Mouse (Mus musculus): Measurements from ENCODE around the gene Dennd6a. TPM values are rescaled to one million over a fixed set of nuclear protein-coding genes. Genes with fewer than 3 reads are reported as not detected.

The Dennd6a gene
- polyA plus RNA-seq, 1 experiment from 2014 or later = 41.4 TPM

DNA sequence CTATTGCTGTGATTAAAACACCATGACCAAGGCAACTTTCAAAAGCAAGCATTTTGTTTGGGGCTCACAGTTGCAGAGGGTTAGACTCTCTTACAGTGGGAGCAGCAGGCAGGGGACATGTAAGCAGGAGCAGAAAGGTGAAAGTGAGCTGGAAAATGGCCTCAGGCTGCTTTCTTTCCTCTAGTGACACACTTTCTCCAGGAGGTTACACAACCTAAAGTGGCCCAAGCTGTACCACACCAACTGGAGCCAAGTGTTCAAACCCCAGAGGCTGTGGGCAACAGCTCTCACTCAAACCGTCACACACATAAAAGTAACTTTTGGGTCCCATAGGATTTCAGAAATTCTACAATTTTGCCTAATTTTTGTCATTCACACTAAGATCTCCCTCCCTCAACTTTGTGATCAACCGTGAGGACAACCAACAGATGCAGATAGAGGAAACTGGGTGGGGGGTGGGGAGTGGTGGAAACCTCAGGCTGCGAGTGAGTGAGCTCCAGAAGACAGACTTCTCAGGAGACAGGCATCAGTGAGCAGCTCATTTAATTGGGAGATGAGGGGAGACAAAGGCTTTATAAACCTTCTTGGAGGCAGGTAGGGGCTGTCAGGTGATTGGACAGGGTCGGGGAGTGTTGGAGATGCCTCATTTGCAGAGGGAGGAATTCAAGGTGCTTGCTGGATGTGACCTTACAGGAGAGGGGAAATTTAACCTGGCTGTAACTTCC is 1.5 kb upstream of the Dennd6a start:
- no peak for DNase-seq (ENCODE audit: low spot score)

DNA sequence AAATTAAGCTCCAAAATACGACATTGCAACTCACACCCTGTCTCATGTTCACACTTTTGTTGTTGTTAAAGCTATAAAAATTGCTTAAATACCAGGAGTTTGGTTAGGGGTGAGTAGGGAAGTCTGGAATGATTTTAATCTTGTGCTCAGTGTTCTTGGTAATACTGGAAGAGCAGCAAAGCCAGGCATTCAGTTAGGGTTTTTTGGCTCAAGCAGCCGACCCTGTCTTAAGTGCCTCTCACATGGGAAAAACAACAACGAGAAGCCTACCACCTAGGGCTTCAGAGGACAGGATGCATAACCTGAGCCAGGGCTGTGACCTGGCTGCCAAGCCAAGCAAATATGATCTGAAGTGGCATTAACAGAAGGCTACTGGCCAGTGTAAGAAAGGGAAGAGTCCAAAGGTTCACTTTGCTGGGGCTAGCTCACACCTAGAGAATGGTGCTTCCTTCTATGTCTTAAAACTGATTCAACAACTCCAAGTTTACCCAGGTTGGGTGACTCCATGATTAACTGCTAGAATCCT is 2.7 kb downstream of the Dennd6a start:
- no peak for DNase-seq (ENCODE audit: low spot score)

DNA sequence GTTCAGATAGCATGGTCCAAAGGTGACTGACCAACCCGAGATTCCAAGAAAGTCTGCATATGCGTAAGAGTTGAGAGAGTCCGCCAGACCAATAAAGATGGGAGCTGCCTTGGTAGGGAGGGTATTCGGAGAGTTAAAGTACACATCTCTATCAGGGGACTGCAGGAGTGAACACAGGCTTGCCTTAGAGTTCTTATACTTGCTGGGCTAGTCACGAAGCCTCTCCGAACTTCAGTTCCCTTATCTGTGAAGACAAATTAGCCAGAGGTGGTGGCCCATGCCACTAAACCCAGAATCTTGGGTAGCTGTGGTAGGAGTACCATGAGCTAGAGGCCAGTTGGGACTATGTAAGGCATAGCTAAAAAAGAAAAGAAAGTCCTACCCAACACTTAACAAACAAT is 5.1 kb downstream of the Dennd6a start:
- DNase-seq (ENCODE audit: low spot score) = no peak

DNA sequence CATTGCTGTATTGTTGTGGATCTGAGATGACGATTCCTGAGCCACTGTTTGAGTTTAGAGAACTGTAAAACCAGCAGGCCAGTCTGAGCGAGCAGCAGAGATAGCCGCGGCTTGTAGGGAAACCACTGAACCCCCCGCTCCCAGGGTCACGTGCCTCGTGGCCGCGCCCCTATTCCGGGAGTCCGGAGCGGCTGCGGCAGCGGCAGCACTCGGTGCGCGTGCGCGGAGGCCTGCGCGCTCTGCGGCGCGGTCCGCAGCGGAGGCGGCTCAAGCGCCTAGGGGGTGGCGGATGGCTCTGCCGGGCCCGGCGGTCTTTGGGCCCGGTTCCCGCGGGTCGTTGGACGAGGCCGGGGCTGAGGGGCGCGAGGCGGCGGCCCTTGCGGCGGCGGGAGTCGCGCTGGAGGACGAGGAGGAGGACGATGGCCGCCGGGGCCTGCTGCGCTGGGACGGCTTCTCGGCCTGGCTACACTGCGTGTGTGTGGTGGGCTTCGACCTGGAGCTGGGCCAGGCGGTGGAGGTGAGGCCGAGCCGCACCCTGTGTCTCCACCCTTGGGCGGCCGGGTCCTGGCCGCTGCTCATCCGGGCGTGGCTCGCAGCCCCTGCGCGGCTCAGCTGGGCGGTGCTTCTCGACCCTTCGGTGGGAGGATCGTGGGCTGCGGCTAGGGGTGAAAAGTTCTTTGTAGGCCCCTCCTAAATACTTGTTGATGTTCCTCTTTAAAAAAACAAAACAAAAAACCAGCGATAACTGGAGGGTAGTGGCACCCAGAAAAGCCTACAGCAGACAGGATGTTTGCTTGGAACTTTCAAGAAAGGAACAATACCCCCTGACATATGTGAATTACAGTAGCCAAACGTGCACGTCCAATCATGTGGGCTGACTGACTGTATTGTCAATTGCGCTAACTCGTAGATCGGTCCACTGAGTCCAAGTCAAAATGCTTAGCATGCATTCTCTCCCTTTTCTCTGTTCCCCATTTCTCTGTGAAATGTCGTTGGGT is 6.0 kb downstream of the Dennd6a start:
- DNase-seq (ENCODE audit: low spot score) = peak; percentile 90

DNA sequence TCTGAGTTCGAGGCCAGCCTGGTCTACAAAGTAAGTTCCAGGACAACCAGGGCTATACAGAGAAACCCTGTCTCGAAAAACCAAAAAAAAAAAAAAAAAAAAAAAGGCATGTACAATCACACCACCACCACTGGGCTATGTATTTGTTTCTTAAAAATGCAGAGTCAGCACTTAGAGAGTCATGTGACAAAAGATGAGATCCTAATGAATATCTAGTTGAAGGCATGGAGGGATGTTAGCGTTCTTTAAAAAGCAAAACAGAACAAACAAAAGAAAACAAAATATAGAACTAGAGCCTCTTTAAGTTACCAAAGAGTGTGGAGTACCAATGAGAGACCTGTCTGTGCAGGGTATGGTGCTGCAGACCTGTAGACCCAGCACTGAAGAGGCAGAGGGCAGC is 10.0 kb downstream of the Dennd6a start:
- DNase-seq (ENCODE audit: low spot score) = no peak

DNA sequence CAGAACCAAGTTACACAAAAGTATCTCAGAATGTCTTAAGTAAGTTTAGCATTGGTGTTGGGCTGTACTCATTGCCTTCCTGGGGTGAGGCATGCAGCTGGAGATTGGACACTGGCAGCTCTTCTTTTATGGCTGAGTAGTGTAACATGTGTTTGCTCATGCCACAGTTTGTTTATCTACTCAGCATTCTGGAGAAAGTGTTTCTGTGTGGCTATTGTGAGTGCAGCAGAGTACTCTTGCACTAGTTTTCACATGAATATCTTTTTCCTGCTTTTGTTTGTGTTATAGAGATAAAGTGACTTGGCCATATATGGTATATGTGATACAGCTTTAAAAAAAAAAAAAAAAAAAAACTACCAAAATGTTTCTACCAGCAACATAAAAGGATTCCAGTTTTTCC is 13.5 kb downstream of the Dennd6a start:
- no peak for DNase-seq (ENCODE audit: low spot score)

DNA sequence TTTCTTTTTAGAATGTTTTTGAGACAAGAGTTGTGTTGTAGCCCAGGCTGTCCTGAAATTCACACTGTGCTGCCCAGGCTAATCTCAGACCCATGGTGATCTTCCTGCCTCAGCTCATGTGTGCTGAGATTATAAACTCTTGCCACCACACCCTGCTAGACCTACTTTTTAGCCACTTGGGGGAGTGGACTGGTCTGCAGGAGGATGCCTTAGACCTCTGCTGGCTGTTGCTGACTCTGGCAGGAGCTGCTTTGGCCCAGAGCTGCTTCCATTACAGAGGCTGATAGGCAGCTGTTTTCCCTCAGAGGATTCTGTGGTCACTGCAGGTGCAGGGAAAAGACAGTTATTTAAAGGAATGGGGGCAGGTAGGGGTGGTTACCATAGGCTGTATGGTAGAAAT is 17.7 kb downstream of the Dennd6a start:
- DNase-seq (ENCODE audit: low spot score) = peak; percentile 47

DNA sequence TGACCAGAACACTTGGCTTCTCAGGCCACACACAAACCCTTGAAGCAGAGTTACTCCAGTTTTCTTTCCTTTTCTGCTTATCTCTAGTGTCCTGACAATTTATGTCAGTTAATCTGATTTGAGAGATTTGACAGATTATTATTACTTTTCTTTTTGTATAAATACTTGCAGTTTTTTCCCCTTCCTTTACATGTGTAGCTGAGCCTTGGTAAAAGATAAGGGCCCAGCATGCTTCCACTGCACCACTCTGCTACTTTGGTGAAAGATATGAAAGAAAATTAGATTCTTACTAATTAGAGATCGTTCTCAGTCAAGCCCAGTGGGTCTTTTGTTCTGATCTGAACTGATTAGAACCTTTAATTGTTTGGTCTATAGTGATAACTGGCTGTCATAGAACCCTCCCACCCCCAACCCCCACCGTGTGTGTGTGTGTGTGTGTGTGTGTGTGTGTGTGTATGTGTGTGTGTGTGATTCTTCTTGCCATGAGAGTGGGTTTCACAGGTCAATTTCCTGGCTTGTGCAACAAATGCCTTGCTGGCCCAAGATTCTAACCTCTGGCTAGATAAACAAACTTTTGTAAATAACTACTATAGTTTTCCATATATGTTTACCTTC is 19.7 kb downstream of the Dennd6a start:
- no peak for DNase-seq (ENCODE audit: low spot score)

DNA sequence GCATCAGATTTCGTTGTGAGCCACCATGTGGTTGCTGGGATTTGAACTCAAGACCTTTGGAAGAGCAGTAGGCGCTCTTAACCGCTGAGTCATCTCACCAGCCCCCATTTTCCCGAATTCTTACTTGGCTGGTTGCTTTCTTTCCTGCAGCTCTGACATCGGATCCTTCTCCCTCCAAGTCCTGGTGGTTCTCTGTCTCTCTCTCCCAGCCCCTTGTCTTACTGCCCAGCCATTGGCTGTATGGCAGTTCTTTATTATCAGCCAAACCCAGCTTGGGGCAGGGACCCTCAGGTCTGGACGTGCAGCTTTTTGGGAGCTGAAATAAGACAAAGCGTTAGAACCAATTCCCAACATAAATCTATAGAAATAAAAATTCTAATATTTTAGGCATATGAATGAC is 21.5 kb downstream of the Dennd6a start:
- no peak for DNase-seq (ENCODE audit: low spot score)

DNA sequence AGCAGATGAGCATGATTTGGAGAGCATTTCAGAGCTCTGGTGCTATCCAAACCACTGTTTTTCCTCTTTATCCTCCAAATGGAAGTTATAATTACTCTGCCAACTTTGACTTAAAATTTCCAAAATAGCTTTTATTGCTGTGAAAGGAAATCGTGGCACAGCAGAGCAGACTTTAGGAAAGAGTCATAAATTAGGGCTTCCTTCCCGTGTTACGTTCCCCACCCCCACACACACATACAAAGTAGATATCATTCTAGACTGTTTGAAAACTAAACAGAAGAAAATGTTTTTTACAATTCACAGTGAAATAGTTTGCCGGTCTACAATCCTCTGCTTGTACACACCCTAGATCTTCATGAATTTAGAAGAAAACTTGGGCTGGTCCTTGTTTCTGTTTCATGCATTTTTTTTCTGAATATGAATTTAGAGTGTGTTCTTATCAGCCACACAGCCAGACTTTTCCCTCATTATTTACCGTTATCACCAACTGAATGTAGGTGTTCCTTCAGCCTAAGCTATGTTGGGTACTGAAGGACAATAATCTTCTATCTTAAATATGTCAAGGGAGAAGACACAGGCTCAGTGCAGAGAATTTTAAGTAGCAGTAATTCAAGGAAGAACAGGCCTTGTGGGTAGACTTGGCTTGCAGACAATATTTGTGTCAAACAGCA is 22.2 kb downstream of the Dennd6a start:
- DNase-seq (ENCODE audit: low spot score) = no peak

DNA sequence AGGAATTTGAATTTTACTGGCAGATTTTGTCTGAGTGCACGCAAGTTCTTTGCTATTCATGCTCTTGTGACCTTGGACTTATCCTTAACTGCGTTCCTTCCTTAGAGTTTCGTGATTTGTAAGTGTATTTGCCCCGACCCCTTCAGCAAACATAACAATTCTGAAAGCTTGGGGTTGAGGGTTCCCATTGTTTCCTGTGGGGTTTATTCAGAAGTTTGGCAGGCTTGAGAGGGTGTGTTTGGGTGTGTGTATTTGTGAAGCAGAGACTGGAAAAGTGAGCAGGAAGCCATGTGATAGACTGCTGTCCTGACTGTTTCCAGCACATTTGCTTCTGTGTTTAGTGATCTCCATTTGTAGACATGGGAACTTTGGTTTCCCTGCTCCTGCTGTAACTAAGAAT is 31.7 kb downstream of the Dennd6a start:
- no peak for DNase-seq (ENCODE audit: low spot score)

DNA sequence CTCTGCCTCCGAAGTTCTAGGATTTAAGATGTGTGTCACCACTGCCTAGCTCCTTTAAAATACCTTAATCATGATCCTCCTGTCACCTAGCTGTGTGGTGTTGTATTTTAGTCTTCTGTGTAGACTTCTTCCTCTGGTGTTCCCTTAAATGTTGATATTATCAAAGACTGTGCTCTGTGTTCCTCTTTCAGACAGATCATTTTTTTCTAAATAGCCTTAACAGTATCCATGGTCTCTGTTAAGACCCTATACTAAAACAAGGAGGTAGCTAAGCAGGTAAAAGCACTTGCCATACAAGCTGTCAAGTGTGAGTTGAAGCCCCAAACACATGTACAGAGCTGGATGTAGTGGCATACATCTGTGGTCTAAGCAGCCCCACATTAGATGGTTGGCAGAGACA is 36.0 kb downstream of the Dennd6a start:
- DNase-seq (ENCODE audit: low spot score) = no peak

DNA sequence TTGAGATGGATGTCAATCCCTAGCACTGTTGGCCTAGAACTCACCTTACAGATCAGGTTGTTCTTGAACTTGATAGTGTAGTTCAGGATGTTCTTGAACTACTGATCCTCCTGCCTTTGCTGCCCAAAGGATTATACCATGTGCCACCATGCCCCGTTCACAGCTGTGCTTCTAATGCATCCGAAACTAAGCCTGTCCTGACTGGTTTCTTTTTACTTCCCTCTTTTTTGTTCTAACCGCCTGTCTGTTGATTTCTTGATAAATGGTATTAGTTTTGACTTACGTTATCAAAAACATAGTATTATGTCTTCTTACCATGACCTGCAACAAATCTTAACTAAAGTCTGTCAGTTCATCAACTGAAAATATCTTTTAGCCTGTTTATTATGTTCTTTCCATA is 37.0 kb downstream of the Dennd6a start:
- DNase-seq (ENCODE audit: low spot score) = no peak

DNA sequence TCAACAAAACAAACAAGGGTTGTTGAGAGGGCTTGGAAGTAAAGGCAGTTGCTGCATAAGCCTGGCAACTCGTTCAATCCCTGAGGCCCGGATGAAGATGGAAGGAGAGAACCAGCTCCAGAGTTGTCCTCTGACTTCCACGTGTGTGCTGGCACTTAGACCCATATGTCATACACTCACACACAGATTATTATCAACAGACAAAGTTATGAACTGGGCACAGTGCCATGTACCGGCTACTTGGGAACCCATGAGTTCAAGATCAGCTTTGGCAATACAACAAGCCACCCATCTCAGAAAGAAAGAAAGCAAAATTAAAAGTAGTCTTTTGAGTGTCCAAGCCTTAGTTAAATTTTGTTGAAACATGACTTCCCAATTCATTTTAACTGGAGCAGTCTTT is 51.6 kb downstream of the Dennd6a start:
- DNase-seq (ENCODE audit: low spot score) = no peak

DNA sequence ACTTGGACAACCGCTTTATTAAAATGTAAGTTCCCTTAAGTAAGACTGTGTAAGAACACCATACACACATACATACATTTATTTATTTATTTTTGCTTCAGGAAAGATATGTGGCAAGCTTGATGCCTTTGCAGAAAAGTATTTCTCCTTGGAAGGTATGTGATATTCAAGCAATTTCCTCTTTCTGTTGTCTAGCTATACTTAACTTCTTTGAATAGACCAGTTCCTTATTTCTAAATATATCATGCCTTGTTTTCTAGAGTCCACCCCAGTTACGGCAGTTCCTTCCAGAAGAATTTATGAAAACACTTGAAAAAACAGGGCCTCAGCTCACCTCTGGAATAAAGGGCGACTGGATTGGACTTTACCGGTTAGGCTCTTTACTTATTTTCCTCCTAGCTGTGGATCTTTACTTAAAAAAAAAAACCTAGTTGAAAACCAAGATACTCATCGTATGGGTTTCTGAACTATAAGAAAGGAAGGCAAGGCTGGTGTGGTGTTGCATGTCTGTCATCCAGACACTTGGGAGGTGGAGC is 53.0 kb downstream of the Dennd6a start:
- no peak for DNase-seq (ENCODE audit: low spot score)

DNA sequence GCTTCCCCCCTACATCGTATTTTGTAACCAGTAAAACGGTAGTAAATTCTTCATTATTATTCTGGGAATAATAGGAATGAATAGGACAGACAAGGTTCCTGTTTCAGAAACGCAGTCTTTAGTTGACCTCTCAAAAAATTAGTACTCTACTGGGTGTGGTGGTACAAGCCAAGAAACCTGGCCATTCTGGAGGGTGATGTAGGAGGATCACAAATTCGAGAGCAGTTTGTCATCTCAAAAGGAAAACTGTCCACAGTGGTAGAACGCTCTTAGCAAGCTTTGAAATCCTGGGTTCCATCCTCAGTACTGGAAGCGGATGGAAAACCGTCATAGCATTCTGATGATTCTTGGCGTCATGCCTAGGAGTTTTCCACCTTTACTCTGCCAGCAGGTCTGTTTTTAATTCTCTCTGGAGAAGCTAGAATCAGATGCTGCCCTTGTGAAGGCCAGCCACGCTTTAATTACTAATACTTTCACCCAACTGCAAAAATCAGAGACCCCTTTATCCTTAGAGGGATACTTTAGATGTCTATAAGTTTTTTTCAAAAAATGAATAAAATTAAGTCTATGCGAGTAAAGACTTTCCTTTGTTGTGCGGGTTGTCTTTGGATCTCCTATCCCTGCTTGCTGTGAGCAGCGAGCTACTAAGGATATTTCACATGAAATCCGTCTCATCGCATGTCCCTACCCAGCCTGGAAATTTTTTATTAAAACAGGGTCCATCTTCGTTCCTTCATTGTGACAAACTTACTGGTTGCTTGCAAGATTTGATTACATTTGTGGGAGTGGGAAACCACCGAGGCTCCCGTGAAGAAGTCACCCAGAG is 63.6 kb downstream of the Dennd6a start:
- DNase-seq (ENCODE audit: low spot score) = peak; percentile 7

DNA sequence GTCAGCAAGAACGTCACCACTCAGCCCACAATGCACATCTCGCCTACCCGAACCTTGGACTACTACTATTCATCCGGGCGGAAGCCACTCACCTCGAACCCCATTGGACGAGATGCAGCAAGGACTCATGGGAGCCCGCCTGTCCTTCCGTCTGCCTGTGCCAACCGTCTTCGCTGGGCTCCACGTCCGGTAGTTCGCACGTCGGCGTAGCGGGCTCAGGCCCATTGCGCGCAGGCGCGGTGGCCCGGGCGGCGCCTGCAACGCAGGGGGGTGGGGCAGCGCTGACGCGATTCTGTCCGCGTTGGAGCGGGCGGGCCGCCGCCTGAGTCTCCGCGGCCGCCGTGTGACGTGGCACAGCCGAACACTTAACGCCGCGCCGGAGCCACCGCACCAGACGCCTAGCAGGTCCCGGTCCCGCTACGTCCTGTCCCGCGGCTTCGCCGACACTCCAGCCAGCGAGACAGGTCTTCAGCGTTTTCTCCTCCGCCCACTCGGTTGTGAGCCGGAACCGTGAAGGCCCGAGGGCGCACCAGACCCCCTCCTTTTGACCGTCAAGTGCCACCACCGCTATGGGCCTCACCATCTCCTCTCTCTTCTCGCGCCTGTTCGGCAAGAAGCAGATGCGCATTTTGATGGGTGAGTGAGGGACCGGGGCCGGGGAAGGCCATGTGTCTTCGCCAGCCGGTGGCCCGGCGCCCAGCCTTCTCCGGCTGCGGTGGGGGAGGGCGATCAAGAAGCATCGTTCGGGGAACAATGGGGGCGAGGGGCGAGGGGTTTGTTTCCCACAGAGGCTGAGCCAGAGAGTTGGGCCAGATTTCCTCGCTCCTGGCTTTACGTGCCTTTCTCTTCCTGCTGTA is 64.4 kb downstream of the Dennd6a start, which contains the start of gene Arf4:
TSS of gene Arf4 (plus strand) at position 224 of the 857 bp plus-strand sequence.
- DNase-seq (ENCODE audit: low spot score) = peak; percentile 97

DNA sequence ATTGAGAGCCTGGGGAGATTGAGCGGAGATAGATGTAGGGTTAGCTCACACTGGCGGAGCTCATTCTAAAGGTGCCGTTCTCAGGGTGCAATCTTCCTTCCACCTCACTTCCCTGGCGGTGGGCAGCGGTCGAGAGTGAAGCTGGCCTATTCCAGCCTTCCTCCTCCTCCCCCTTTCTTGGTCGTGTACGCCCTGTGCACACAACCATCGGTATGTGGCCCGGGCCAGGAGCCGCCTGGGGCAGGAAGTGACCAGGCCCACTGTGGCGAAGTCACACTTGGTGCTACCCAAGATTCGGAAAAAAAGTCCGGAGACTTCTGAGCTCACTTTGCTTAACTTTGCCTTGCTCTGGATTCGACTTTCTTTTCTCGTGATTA is 65.0 kb downstream of the Dennd6a start:
- peak; percentile 55 for DNase-seq (ENCODE audit: low spot score)

DNA sequence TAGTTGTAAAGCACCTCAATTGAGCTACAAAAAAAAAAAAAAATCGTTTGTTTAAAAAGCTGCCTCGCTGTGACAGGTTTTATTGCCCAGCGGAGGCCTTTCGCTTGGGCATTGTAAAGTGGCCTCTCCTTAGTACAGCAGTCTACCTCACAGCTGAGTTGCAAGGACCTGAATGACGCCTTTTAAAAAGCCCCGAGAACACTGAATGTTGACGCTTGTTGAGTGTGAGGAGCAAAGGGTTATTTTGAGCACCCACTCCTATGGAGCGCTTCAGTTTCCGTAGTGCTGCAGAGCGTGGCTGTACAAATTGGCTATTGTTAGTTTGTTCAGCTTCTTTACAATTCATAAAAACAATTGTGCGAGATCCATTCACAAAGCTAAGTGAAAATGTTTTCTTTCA is 65.6 kb downstream of the Dennd6a start:
- peak; percentile 18 for DNase-seq (ENCODE audit: low spot score)

All from thymus, postnatal 0 days (tissue).